8 mouse cellular contexts compared by ENCODE assay signal in the genomic region with DNA sequence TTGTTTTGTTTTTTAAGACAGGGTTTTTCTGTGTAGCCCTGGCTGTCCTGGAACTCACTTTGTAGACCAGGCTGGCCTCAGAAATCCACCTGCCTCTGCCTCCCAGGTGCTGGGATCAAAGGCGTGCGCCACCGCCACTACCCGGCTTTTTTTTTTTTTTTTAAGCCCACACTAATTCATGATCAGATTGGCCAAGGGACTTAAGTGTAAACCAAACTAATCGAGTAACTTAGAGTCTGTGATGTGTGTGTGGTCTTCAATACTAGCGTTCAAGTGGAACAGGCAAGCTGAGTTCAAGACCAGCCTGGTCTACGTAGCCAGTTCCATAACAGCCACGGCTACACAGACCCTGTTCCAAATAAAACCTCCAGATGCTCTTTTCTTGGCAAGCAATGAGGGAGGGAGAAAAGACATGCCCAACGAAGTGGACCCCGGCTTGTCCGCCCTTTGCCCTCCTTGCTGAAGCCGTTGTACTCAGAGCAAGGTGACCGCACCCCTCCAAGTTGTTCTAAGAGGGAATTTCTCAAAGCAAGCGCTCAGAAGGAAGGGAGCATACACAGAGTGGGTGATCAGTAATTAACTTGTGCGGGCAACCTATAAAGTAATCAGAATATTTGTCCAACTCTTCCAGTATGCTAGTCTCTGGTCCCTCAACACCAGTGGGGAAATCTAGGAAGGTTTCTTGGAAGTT. TPM values are rescaled to one million over a fixed set of nuclear protein-coding genes. Genes with fewer than 3 reads are reported as not detected.
DNase-seq lines count a peak whose midpoint lies in the region; ATAC-seq and TF ChIP-seq lines count a peak whose summit lies in the region.

No protein-coding gene starts in this region.

- peak overlapping the region; percentile 83 for H3K4me2 ChIP-seq in forebrain, postnatal 0 days (ENCODE audit: low read depth)
- peak overlapping the region; percentile 80 for H3K4me2 ChIP-seq in midbrain, embryonic 12.5 days (replicated peaks)

- DNase-seq in thymus, postnatal 14 days = peak; percentile 28
- no peak for DNase-seq in thymus, postnatal 36 days
- no peak for DNase-seq in forebrain, postnatal 0 days
- peak; percentile 67 to 73 for DNase-seq in kidney, postnatal 36 days
- no peak for DNase-seq in layer of hippocampus, adult 11-12 months (ENCODE audit: low spot score)
- DNase-seq in gastrocnemius, postnatal 25 days = no peak
- DNase-seq in natural killer cell, adult 2 months (ENCODE audit: low spot score in 2 of 2) = no peak

- no peaks in the 10 kb centered on the region for H3K9me3 ChIP-seq in forebrain, postnatal 0 days (ENCODE audit: low read length)
- H3K9me3 ChIP-seq in midbrain, embryonic 12.5 days = no peaks in the 10 kb centered on the region

- H3K9ac ChIP-seq in forebrain, postnatal 0 days = peak overlapping the region; percentile 56
- peak overlapping the region; percentile 79 for H3K9ac ChIP-seq in midbrain, embryonic 12.5 days (replicated peaks)

- H3K4me1 ChIP-seq in forebrain, postnatal 0 days (ENCODE audit: insufficient read depth) = peaks cover 8% of the 10 kb centered on the region; the same call in 1 of the 2 replicates
- H3K4me1 ChIP-seq in midbrain, embryonic 12.5 days = peaks cover 26% of the 10 kb centered on the region

- H3K36me3 ChIP-seq in forebrain, postnatal 0 days (ENCODE audit: insufficient read depth) = peaks cover 32% of the 10 kb centered on the region
- H3K36me3 ChIP-seq in midbrain, embryonic 12.5 days = peaks cover 36% of the 10 kb centered on the region

- peak overlapping the region; percentile 70 for H3K27ac ChIP-seq in forebrain, postnatal 0 days (ENCODE audit: low read depth, low read length)
- peak overlapping the region; percentile 84 for H3K27ac ChIP-seq in midbrain, embryonic 12.5 days (replicated peaks)

- peak; percentile 8 for ATAC-seq in forebrain, postnatal 0 days
- ATAC-seq in midbrain, embryonic 12.5 days (ENCODE audit: low FRiP score, low read depth) = peak; percentile 14

- 21% methylated on average over 15 of the region's 15 CpGs for WGBS in forebrain, postnatal 0 days
- WGBS in midbrain, embryonic 12.5 days = 32% methylated on average over 15 of the region's 15 CpGs

- peak overlapping the region; percentile 61 for H3K4me3 ChIP-seq in forebrain, postnatal 0 days (ENCODE audit: low read depth, low read length)
- H3K4me3 ChIP-seq in midbrain, embryonic 12.5 days = peak overlapping the region; percentile 77

- no peak for TF ChIP-seq CTCF in forebrain, postnatal 0 days (IDR thresholded peaks at IDR 0.05; ENCODE audit: low read depth)

- no peaks in the 10 kb centered on the region for H3K27me3 ChIP-seq in forebrain, postnatal 0 days (ENCODE audit: insufficient read depth, low read length)
- no peaks in the 10 kb centered on the region for H3K27me3 ChIP-seq in midbrain, embryonic 12.5 days

RNA-seq across cellular contexts. Expression of a gene that starts 1.0 kb away (rescaled TPM):
- total RNA-seq in forebrain, postnatal 0 days (2014; rRNA removed) = 5.2 and 6.6 TPM in 2 replicates
- polyA plus RNA-seq in forebrain, postnatal 0 days (2015; fragmentation: Nextera tagmentation; extraction: Ambion mirVana) = 10.3 and 10.4 TPM in 2 replicates
- polyA plus RNA-seq in midbrain, embryonic 12.5 days (2016; fragmentation: Nextera tagmentation; extraction: Ambion mirVana) = 23.1 and 25.6 TPM in 2 replicates
- total RNA-seq in gastrocnemius, postnatal 25 days (2021) = 1 to 10 TPM; 4.2 to 4.3 TPM

RNA-seq across cellular contexts. Expression of a gene that starts 12.7 kb away (rescaled TPM):
- total RNA-seq in forebrain, postnatal 0 days (2014; rRNA removed) = 3.1 and 3.5 TPM in 2 replicates
- 0.93 and 2.0 TPM in 2 replicates for polyA plus RNA-seq in forebrain, postnatal 0 days (2015; fragmentation: Nextera tagmentation; extraction: Ambion mirVana)
- 2.8 and 3.1 TPM in 2 replicates for polyA plus RNA-seq in midbrain, embryonic 12.5 days (2016; fragmentation: Nextera tagmentation; extraction: Ambion mirVana)
- under 1 TPM; 0.70 to 0.87 TPM for total RNA-seq in gastrocnemius, postnatal 25 days (2021)

RNA-seq across cellular contexts. Expression of a gene that starts 19.6 kb away (rescaled TPM):
- 13.1 and 19.8 TPM in 2 replicates for total RNA-seq in forebrain, postnatal 0 days (2014; rRNA removed)
- polyA plus RNA-seq in forebrain, postnatal 0 days (2015; fragmentation: Nextera tagmentation; extraction: Ambion mirVana) = 26.7 and 35.4 TPM in 2 replicates
- 59.5 and 67.5 TPM in 2 replicates for polyA plus RNA-seq in midbrain, embryonic 12.5 days (2016; fragmentation: Nextera tagmentation; extraction: Ambion mirVana)
- 10 to 100 TPM; 17.1 to 17.4 TPM for total RNA-seq in gastrocnemius, postnatal 25 days (2021)

RNA-seq across cellular contexts. Expression of a gene that starts 28.0 kb away (rescaled TPM):
- total RNA-seq in forebrain, postnatal 0 days (2014; rRNA removed) = 291 and 292 TPM in 2 replicates
- polyA plus RNA-seq in forebrain, postnatal 0 days (2015; fragmentation: Nextera tagmentation; extraction: Ambion mirVana) = 259 and 282 TPM in 2 replicates
- 202 and 212 TPM in 2 replicates for polyA plus RNA-seq in midbrain, embryonic 12.5 days (2016; fragmentation: Nextera tagmentation; extraction: Ambion mirVana)
- total RNA-seq in gastrocnemius, postnatal 25 days (2021) = 10 to 100 TPM; 28.2 to 28.4 TPM

RNA-seq across cellular contexts. Expression of a gene that starts 28.7 kb away (rescaled TPM):
- total RNA-seq in forebrain, postnatal 0 days (2014; rRNA removed) = 112 and 165 TPM in 2 replicates
- 81.8 and 107 TPM in 2 replicates for polyA plus RNA-seq in forebrain, postnatal 0 days (2015; fragmentation: Nextera tagmentation; extraction: Ambion mirVana)
- polyA plus RNA-seq in midbrain, embryonic 12.5 days (2016; fragmentation: Nextera tagmentation; extraction: Ambion mirVana) = 37.9 and 42.6 TPM in 2 replicates
- total RNA-seq in gastrocnemius, postnatal 25 days (2021) = 10 to 100 TPM in 1 of 2 experiments, 1 to 10 TPM in 1; 8.1 to 11.2 TPM

Comparison
In these comparisons a context has a peak if more than half of its experiments do, and no peak if none do; other contexts are left out.
1. DNase-seq: peak in thymus, postnatal 14 days (single experiment) and kidney, postnatal 36 days (2 of 2); none in thymus, postnatal 36 days (0 of 2), forebrain, postnatal 0 days (single experiment), layer of hippocampus, adult 11-12 months (single experiment), gastrocnemius, postnatal 25 days (single experiment) and natural killer cell, adult 2 months (0 of 2).